ENCODE assay signal across 8 mouse cellular contexts in the genomic region with DNA sequence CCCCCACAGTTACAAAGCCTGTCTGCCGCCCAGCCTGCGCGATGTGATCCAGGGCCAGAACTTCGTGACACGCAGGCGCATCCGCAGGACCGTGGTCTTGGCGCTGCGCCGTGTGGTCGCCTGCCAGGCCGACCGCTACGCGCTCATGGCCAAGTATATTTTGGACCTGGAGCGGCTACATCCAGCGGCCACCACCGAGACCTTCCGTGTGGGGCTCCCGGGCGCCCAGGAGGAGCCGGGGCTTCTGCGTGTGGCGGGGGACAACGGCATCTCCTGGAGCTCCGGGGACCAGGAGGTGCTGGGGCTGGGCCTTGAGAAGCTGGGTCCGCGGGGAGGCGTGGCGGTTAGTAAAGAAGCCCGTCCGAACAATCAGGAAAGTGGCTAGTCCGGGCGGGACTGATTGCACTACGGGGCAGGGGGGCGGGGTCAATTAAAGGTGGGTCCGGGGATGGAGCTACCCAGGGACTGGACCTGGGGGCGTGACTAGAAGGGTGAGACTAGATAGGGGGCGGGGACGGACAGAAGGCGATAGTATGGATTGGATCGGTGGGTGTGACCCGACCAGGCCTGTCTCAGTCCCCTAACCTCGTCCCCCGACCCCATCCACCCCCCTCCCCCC. TPM values are rescaled to one million over a fixed set of nuclear protein-coding genes. Genes with fewer than 3 reads are reported as not detected.
DNase-seq lines count a peak whose midpoint lies in the region; ATAC-seq and TF ChIP-seq lines count a peak whose summit lies in the region.

No protein-coding gene starts in this region.

- H3K4me1 ChIP-seq in liver, embryonic 11.5 days (replicated peaks; ENCODE audit: control insufficient read depth, insufficient read depth, low read length): peaks cover 3% of the 10 kb centered on the region
- H3K4me1 ChIP-seq in forebrain, embryonic 14.5 days (ENCODE audit: control insufficient read depth, insufficient read depth, low read length): no peaks in the 10 kb centered on the region
- peaks cover 21% of the 10 kb centered on the region for H3K4me1 ChIP-seq in intestine, embryonic 16.5 days (ENCODE audit: control insufficient read depth, insufficient read depth, low read length)
- peaks cover 5% of the 10 kb centered on the region for H3K4me1 ChIP-seq in small intestine, adult 2 months (ENCODE audit: control insufficient read depth, insufficient read depth, insufficient read length, low read length)

- no peak overlapping the region for H3K27ac ChIP-seq in liver, embryonic 11.5 days (ENCODE audit: low read depth, low read length)
- H3K27ac ChIP-seq in forebrain, embryonic 14.5 days (ENCODE audit: low read depth, low read length): no peak overlapping the region
- H3K27ac ChIP-seq in intestine, embryonic 16.5 days (ENCODE audit: low read length): no peak overlapping the region
- H3K27ac ChIP-seq in small intestine, adult 2 months (ENCODE audit: insufficient read depth, low read depth, low read length): no peak overlapping the region

- no peak overlapping the region for H3K9ac ChIP-seq in liver, embryonic 11.5 days (ENCODE audit: low read depth, low read length)
- peak overlapping the region; percentile 13; the same call in 1 of the 2 replicates for H3K9ac ChIP-seq in forebrain, embryonic 14.5 days (ENCODE audit: low read length)
- H3K9ac ChIP-seq in intestine, embryonic 16.5 days (ENCODE audit: low read depth, low read length): peak overlapping the region; percentile 54

- H3K4me2 ChIP-seq in liver, embryonic 11.5 days: peak overlapping the region; percentile 44
- H3K4me2 ChIP-seq in forebrain, embryonic 14.5 days (ENCODE audit: low read length): peak overlapping the region; percentile 41
- H3K4me2 ChIP-seq in intestine, embryonic 16.5 days (ENCODE audit: low read depth, low read length): peak overlapping the region; percentile 59

- no peak for TF ChIP-seq POLR2A in small intestine, adult 2 months (IDR thresholded peaks at IDR 0.05; ENCODE audit: low read depth, low read length)

- H3K9me3 ChIP-seq in liver, embryonic 11.5 days (ENCODE audit: control insufficient read depth, low read length): no peaks in the 10 kb centered on the region
- no peaks in the 10 kb centered on the region for H3K9me3 ChIP-seq in forebrain, embryonic 14.5 days (replicated peaks; ENCODE audit: control insufficient read depth, low read length)
- H3K9me3 ChIP-seq in intestine, embryonic 16.5 days (ENCODE audit: control insufficient read depth, low read length): no peaks in the 10 kb centered on the region

- H3K36me3 ChIP-seq in liver, embryonic 11.5 days (ENCODE audit: control insufficient read depth, insufficient read depth, low read length): no peaks in the 10 kb centered on the region
- H3K36me3 ChIP-seq in forebrain, embryonic 14.5 days (ENCODE audit: control insufficient read depth, insufficient read depth, low read length): no peaks in the 10 kb centered on the region
- no peaks in the 10 kb centered on the region for H3K36me3 ChIP-seq in intestine, embryonic 16.5 days (ENCODE audit: control insufficient read depth, insufficient read depth, low read length)
- H3K36me3 ChIP-seq in small intestine, adult 2 months (ENCODE audit: control insufficient read depth, insufficient read depth, low read length): peaks cover 1% of the 10 kb centered on the region; the same call in 1 of the 2 replicates

- intact Hi-C loops in gastrocnemius, postnatal 36 days (cut with DNase I): no loop called here

- no peak for DNase-seq in liver, embryonic 11.5 days (ENCODE audit: low spot score)
- DNase-seq in liver: no peak
- DNase-seq in forebrain, embryonic 14.5 days (ENCODE audit: low spot score): no peak
- no peak for DNase-seq in urinary bladder, postnatal 36 days (ENCODE audit: low spot score in 2 of 2)
- DNase-seq in gastrocnemius, postnatal 36 days: no peak
- no peak for DNase-seq in ovary, postnatal 36 days (ENCODE audit: low spot score)

- H3K4me3 ChIP-seq in liver, embryonic 11.5 days (ENCODE audit: low read depth, low read length): peak overlapping the region; percentile 29
- peak overlapping the region; percentile 22 for H3K4me3 ChIP-seq in forebrain, embryonic 14.5 days (ENCODE audit: low read depth, low read length)
- H3K4me3 ChIP-seq in intestine, embryonic 16.5 days (ENCODE audit: low read length): peak overlapping the region; percentile 33
- H3K4me3 ChIP-seq in small intestine, adult 2 months (ENCODE audit: low read depth, low read length): peak overlapping the region; percentile 30

- TF ChIP-seq CTCF in small intestine, adult 2 months (IDR thresholded peaks at IDR 0.05; ENCODE audit: extremely low read depth, insufficient read length, insufficient replicate concordance, low read depth, low read length): no peak

- 31% methylated on average over 45 of the region's 46 CpGs for WGBS in liver, embryonic 11.5 days
- WGBS in forebrain, embryonic 14.5 days: 2% methylated on average over 45 of the region's 46 CpGs
- 9% methylated on average over 46 of the region's 46 CpGs for WGBS in intestine, embryonic 16.5 days
- 61% methylated on average over 46 of the region's 46 CpGs for WGBS in small intestine, adult 2 months

- peaks cover 67% of the 10 kb centered on the region for H3K27me3 ChIP-seq in liver, embryonic 11.5 days (replicated peaks; ENCODE audit: control insufficient read depth, insufficient read depth, low read length)
- peaks cover 81% of the 10 kb centered on the region for H3K27me3 ChIP-seq in forebrain, embryonic 14.5 days (replicated peaks; ENCODE audit: control insufficient read depth, insufficient read depth, low read length)
- H3K27me3 ChIP-seq in intestine, embryonic 16.5 days (replicated peaks; ENCODE audit: control insufficient read depth, insufficient read depth, low read length): peaks cover 41% of the 10 kb centered on the region
- H3K27me3 ChIP-seq in small intestine, adult 2 months (ENCODE audit: control insufficient read depth, insufficient read depth, low read length): no peaks in the 10 kb centered on the region

- peak; percentile 29; the same call in 1 of the 2 replicates for ATAC-seq in liver, embryonic 11.5 days (replicated peaks; ENCODE audit: low FRiP score)
- no peak for ATAC-seq in forebrain, embryonic 14.5 days
- ATAC-seq in intestine, embryonic 16.5 days: no peak; the same call in 1 of the 2 replicates

RNA-seq across cellular contexts. Expression of a gene that starts 3.6 kb away (rescaled TPM):
- polyA plus RNA-seq in liver, embryonic 11.5 days (2014; fragmentation: Nextera tagmentation; extraction: Ambion mirVana): 10.1 and 11.0 TPM in 2 replicates
- polyA plus RNA-seq in forebrain, embryonic 14.5 days (2014; fragmentation: Nextera tagmentation; extraction: Ambion mirVana): 1.4 and 2.1 TPM in 2 replicates
- polyA plus RNA-seq in intestine, embryonic 16.5 days (2015; fragmentation: Nextera tagmentation; extraction: Ambion mirVana): 11.5 and 13.5 TPM in 2 replicates
- polyA plus RNA-seq in small intestine, adult 2 months (2012; rRNA removed): 14.3 and 20.3 TPM in 2 replicates
- total RNA-seq in gastrocnemius, postnatal 36 days (2021): 1 to 10 TPM; 1.8 TPM

RNA-seq across cellular contexts. Expression of a gene that starts 8.1 kb away (rescaled TPM):
- 0.41 and 0.45 TPM in 2 replicates for polyA plus RNA-seq in liver, embryonic 11.5 days (2014; fragmentation: Nextera tagmentation; extraction: Ambion mirVana)
- polyA plus RNA-seq in forebrain, embryonic 14.5 days (2014; fragmentation: Nextera tagmentation; extraction: Ambion mirVana): 13.9 and 16.7 TPM in 2 replicates
- polyA plus RNA-seq in intestine, embryonic 16.5 days (2015; fragmentation: Nextera tagmentation; extraction: Ambion mirVana): 0.98 and 1.2 TPM in 2 replicates
- 1.6 TPM in 2 replicates for polyA plus RNA-seq in small intestine, adult 2 months (2012; rRNA removed)
- total RNA-seq in gastrocnemius, postnatal 36 days (2021): not detected

RNA-seq across cellular contexts. Expression of a gene that starts 9.4 kb away (rescaled TPM):
- 1.3 and 2.0 TPM in 2 replicates for polyA plus RNA-seq in liver, embryonic 11.5 days (2014; fragmentation: Nextera tagmentation; extraction: Ambion mirVana)
- polyA plus RNA-seq in forebrain, embryonic 14.5 days (2014; fragmentation: Nextera tagmentation; extraction: Ambion mirVana): 0.63 TPM in 1 of 2 replicates, not detected in the other
- 2.4 and 2.5 TPM in 2 replicates for polyA plus RNA-seq in intestine, embryonic 16.5 days (2015; fragmentation: Nextera tagmentation; extraction: Ambion mirVana)
- polyA plus RNA-seq in small intestine, adult 2 months (2012; rRNA removed): 9.1 and 30.2 TPM in 2 replicates
- 1 to 10 TPM; 1.0 to 1.2 TPM for total RNA-seq in gastrocnemius, postnatal 36 days (2021)

RNA-seq across cellular contexts. Expression of a gene that starts 21.9 kb away (rescaled TPM):
- polyA plus RNA-seq in liver, embryonic 11.5 days (2014; fragmentation: Nextera tagmentation; extraction: Ambion mirVana): 2.1 and 2.9 TPM in 2 replicates
- polyA plus RNA-seq in forebrain, embryonic 14.5 days (2014; fragmentation: Nextera tagmentation; extraction: Ambion mirVana): 0.10 and 0.22 TPM in 2 replicates
- polyA plus RNA-seq in intestine, embryonic 16.5 days (2015; fragmentation: Nextera tagmentation; extraction: Ambion mirVana): 19.2 and 20.9 TPM in 2 replicates
- 180 and 195 TPM in 2 replicates for polyA plus RNA-seq in small intestine, adult 2 months (2012; rRNA removed)
- total RNA-seq in gastrocnemius, postnatal 36 days (2021): 1 to 10 TPM; 2.1 to 2.6 TPM

RNA-seq across cellular contexts. Expression of a gene that starts 45.9 kb away (rescaled TPM):
- 20.8 and 21.1 TPM in 2 replicates for polyA plus RNA-seq in liver, embryonic 11.5 days (2014; fragmentation: Nextera tagmentation; extraction: Ambion mirVana)
- polyA plus RNA-seq in forebrain, embryonic 14.5 days (2014; fragmentation: Nextera tagmentation; extraction: Ambion mirVana): 38.6 and 47.4 TPM in 2 replicates
- polyA plus RNA-seq in intestine, embryonic 16.5 days (2015; fragmentation: Nextera tagmentation; extraction: Ambion mirVana): 5.0 and 6.4 TPM in 2 replicates
- 11.9 and 20.1 TPM in 2 replicates for polyA plus RNA-seq in small intestine, adult 2 months (2012; rRNA removed)
- total RNA-seq in gastrocnemius, postnatal 36 days (2021): 1 to 10 TPM in 1 of 2 experiments, not detected in 1; 1.4 TPM
